In genomic region chr1:152048291-152048690, GRCm38 (mm10) we compare ENCODE assay signal across 17 mouse cellular contexts. TPM values are rescaled to one million over a fixed set of nuclear protein-coding genes. Genes with fewer than 3 reads are reported as not detected.
DNase-seq lines count a peak whose midpoint lies in the region; TF ChIP-seq lines count a peak whose summit lies in the region.
"Had no signal": no experiment of that assay in that cellular context is flagged by ENCODE, and none has a peak within 500 bp of the region (broad histone marks: within the 10 kb centered on the region; RNA-seq: fewer than 3 reads in every experiment).

No protein-coding gene starts in this region.

- H3K4me3 ChIP-seq in layer of hippocampus, adult 2 months: peak overlapping the region; percentile 4; the same call in 1 of the 2 replicates
- H3K4me3 ChIP-seq in left cerebral cortex, adult 2 months: no peak overlapping the region
- H3K4me3 ChIP-seq: embryonic facial prominence, embryonic 12.5 days; embryonic facial prominence, embryonic 15.5 days; hindbrain, embryonic 12.5 days; hindbrain, embryonic 15.5 days had no signal

- no peak for TF ChIP-seq CTCF in layer of hippocampus, adult 2 months (conservative IDR thresholded peaks at IDR 0.05)
- no peak for TF ChIP-seq CTCF in left cerebral cortex, adult 2 months (IDR thresholded peaks at IDR 0.05)

- H3K27ac ChIP-seq in layer of hippocampus, adult 2 months: peak overlapping the region; percentile 83
- H3K27ac ChIP-seq in left cerebral cortex, adult 2 months: peak overlapping the region; percentile 44
- H3K27ac ChIP-seq: embryonic facial prominence, embryonic 12.5 days; embryonic facial prominence, embryonic 15.5 days; hindbrain, embryonic 12.5 days; hindbrain, embryonic 15.5 days had no signal

- DNase-seq in layer of hippocampus, adult 2 months (ENCODE audit: low spot score in 2 of 2): peak in 1 of 2 experiments; percentile 52
- no peak for DNase-seq in layer of hippocampus, postnatal 36 days
- DNase-seq in left cerebral cortex, adult 2 months (ENCODE audit: extremely low spot score in 1 of 2, low spot score in 2 of 2): no peak
- DNase-seq in left cerebral cortex, postnatal 4 days: no peak
- peak; percentile 79 for DNase-seq in brain, adult 2 months (ENCODE audit: low read depth, low spot score)
- peak; percentile 51 for DNase-seq in telencephalon, adult 2 months (ENCODE audit: low read depth, low spot score)
- DNase-seq: adrenal gland, adult 2 months; adrenal gland, postnatal 14 days; cerebellum, adult 11-12 months; cerebellum, adult 9-10 months; forebrain, postnatal 0 days; gastrocnemius, postnatal 10 days; gastrocnemius, postnatal 36 days had no signal

- intact Hi-C loops in left cerebral cortex, adult 2 months (cut with DNase I): loop anchor here (5.0 kb wide), 1 partner anchor 39 kb away; no protein-coding TSS in a partner anchor
- intact Hi-C loops in left cerebral cortex, postnatal 4 days (cut with DNase I): no loop called here

RNA-seq across cellular contexts. Expression of gene 1700025G04Rik, which starts 41.6 kb away (rescaled TPM):
- total RNA-seq in layer of hippocampus, adult 2 months (2021): 10 to 100 TPM; 74.2 to 76.0 TPM
- 10 to 100 TPM; 78.1 to 78.9 TPM for total RNA-seq in layer of hippocampus, postnatal 36 days (2021)
- 10 to 100 TPM; 68.1 to 75.8 TPM for total RNA-seq in left cerebral cortex, adult 2 months (2021)
- total RNA-seq in left cerebral cortex, postnatal 4 days (2021): 10 to 100 TPM; 51.3 to 51.4 TPM

Comparison
In these comparisons a context has a peak if more than half of its experiments do, and no peak if none do; other contexts are left out.
1. DNase-seq: peak in brain, adult 2 months (single experiment) and telencephalon, adult 2 months (single experiment); none in layer of hippocampus, postnatal 36 days (0 of 2), left cerebral cortex, adult 2 months (0 of 2) and left cerebral cortex, postnatal 4 days (single experiment).